Mouse (Mus musculus) forebrain, postnatal 0 days (tissue): ENCODE results near the gene Zfand2a. TPM values are rescaled to one million over a fixed set of nuclear protein-coding genes. Genes with fewer than 3 reads are reported as not detected.
A peak's percentile ranks its signal among the peaks of the same experiment; 100 is the strongest.

ENCODE experiments used
- ATAC-seq: fragments of 200-750 bp; cut with Nextera tagmentation; 2 replicates; pipeline ENCODE4 v1.8.0; 2017; ENCODE audit warnings: mild to moderate bottlenecking, moderate library complexity
- DNase-seq: peaks from one replicate; pipeline ENCODE4 v3.0.0-alpha.2; 2015
- H3K27ac ChIP-seq: fragments of 300-500 bp; sonication (generic); 2 replicates; pipeline ENCODE4 v1.5.1; 2014; ENCODE audit warnings: low read depth, mild to moderate bottlenecking, antibody characterized with exemption, low read length, moderate library complexity, mixed read lengths
- H3K27me3 ChIP-seq: fragments of 300-500 bp; sonication (generic); 2 replicates; pipeline ENCODE4 v1.6.1; 2014; ENCODE audit warnings: mild to moderate bottlenecking, low read length, mixed read lengths; ENCODE audit not compliant: insufficient read depth
- H3K36me3 ChIP-seq: fragments of 300-500 bp; sonication (generic); 2 replicates; pipeline ENCODE4 v1.6.1; 2014; ENCODE audit warnings: mild to moderate bottlenecking, moderate library complexity; ENCODE audit not compliant: insufficient read depth
- H3K4me1 ChIP-seq: fragments of 300-500 bp; sonication (generic); 2 replicates; pipeline ENCODE4 v1.6.1; 2014; ENCODE audit warnings: antibody characterized with exemption; ENCODE audit not compliant: insufficient read depth
- H3K4me2 ChIP-seq: fragments of 300-500 bp; sonication (generic); 2 replicates; pipeline ENCODE4 v1.6.1; 2014; ENCODE audit warnings: low read depth, mild to moderate bottlenecking, moderate library complexity
- H3K4me3 ChIP-seq: fragments of 300-500 bp; sonication (generic); 2 replicates; pipeline ENCODE4 v1.5.1; 2014; ENCODE audit warnings: low read depth, low read length, mixed read lengths
- H3K9ac ChIP-seq: fragments of 300-500 bp; sonication (generic); 2 replicates; pipeline ENCODE4 v1.6.1; 2014; ENCODE audit warnings: mild to moderate bottlenecking
- H3K9me3 ChIP-seq: fragments of 300-500 bp; sonication (generic); 2 replicates; pipeline ENCODE4 v1.6.1; 2016; ENCODE audit warnings: low read length
- CTCF ChIP-seq: sonication (generic); IDR thresholded peaks from 2 replicates; pipeline ENCODE4 v1.5.1; 2016; ENCODE audit warnings: antibody characterized with exemption, control low read depth, low read depth
- WGBS: fragments of 180-500 bp; shearing (Covaris S2); extraction: QIAGEN DNeasy Blood & Tissue Kit; methylation state at CpG from one replicate; pipeline ENCODE4 v1.1.7; 2014; 5-methylcytosine and 5-hydroxymethylcytosine counted together
- polyA plus RNA-seq: library from polyadenylated mRNA; unstranded; fragments of >200 nt; fragmentation: Nextera tagmentation; extraction: Ambion mirVana; gene quantifications from 2 replicates; pipeline ENCODE4 v1.2.1, GENCODE M21; 2015
- total RNA-seq: library from RNA; depleted of rRNA; stranded (reverse); fragments of >200 nt; gene quantifications from 2 replicates; pipeline ENCODE4 v1.2.3, GENCODE M21; 2014

The Zfand2a gene
- total and polyA plus RNA-seq, 2 experiments from 2014 or later: 29.8 to 50.4 TPM

GRCm38 (mm10) chr5:139433842-139434568, 50.3 kb downstream of the Zfand2a start:
- DNase-seq (no peak), ATAC-seq (no peak)
- no peak overlapping the region for H3K9ac ChIP-seq
- H3K36me3 ChIP-seq: no peaks in the 10 kb centered on the region
- H3K27ac ChIP-seq: peak overlapping the region; percentile 73
- H3K4me3 ChIP-seq: no peak overlapping the region
- no peaks in the 10 kb centered on the region for H3K27me3 ChIP-seq
- TF ChIP-seq CTCF: no peak
- no peaks in the 10 kb centered on the region for H3K9me3 ChIP-seq
- H3K4me2 ChIP-seq: no peak overlapping the region
- peaks cover 32% of the 10 kb centered on the region for H3K4me1 ChIP-seq
- WGBS: 81% methylated on average over 9 of the region's 9 CpGs

GRCm38 (mm10) chr5:139432747-139433508, 51.4 kb downstream of the Zfand2a start:
- Histone ChIP-seq H3K4me1 (peaks cover 34% of the 10 kb centered on the region), H3K9me3 (no peaks in the 10 kb centered on the region), H3K9ac (no peak overlapping the region), H3K27ac (no peak overlapping the region), H3K4me2 (no peak overlapping the region), H3K4me3 (no peak overlapping the region), H3K36me3 (no peaks in the 10 kb centered on the region), H3K27me3 (no peaks in the 10 kb centered on the region)
- ATAC-seq (no peak), DNase-seq (no peak)
- 43% methylated on average over 7 of the region's 7 CpGs for WGBS
- TF ChIP-seq CTCF: no peak

- H3K27ac ChIP-seq: peak overlapping the region; percentile 21; the same call in 1 of the 2 replicates
- H3K9ac ChIP-seq: no peak overlapping the region
- H3K27me3 ChIP-seq: no peaks in the 10 kb centered on the region
- TF ChIP-seq CTCF: no peak
- ATAC-seq (no peak), DNase-seq (no peak)
- H3K4me2 ChIP-seq: no peak overlapping the region
- no peak overlapping the region for H3K4me3 ChIP-seq
- 20% methylated on average over 6 of the region's 6 CpGs for WGBS
- no peaks in the 10 kb centered on the region for H3K9me3 ChIP-seq
- H3K36me3 ChIP-seq: no peaks in the 10 kb centered on the region
- H3K4me1 ChIP-seq: peaks cover 36% of the 10 kb centered on the region
These were observed 52.0 kb downstream of the Zfand2a start for GRCm38 (mm10) chr5:139432333-139432732.

DNA sequence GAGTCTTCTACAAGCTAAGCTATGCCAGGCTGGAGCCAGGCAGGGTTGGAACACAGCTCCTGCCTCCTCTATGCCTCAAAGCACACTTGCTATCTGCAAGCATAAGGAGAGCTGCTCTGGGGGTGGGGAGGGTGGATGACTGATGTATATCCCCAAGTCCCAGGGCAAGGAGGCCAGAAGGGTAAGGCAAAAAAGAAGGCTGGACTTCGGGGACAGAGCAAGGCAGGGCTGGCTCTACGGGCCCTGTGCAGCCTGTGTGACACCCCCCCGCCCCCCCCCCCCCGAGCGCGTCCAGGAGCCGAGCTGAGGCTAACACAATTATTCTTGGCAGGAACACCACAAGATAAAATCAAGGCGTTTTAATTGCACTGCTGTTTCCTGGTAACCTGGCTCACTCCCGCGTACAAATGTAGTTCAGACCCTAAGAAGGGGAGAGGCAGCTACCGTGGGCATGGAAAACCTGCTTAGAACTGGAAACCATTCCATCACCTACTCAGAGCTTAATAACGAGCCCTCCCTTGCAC, 54.5 kb downstream of the Zfand2a start:
- ATAC-seq: no peak; the same call in 1 of the 2 replicates
- Histone ChIP-seq H3K4me2 (no peak overlapping the region), H3K9me3 (no peaks in the 10 kb centered on the region), H3K27ac (no peak overlapping the region), H3K4me3 (no peak overlapping the region), H3K9ac (0 out of 2 replicates have a peak overlapping the region, but pooled peaks have one; percentile 10), H3K36me3 (no peaks in the 10 kb centered on the region), H3K27me3 (no peaks in the 10 kb centered on the region), H3K4me1 (peaks cover 23% of the 10 kb centered on the region)
- DNase-seq: no peak
- 12% methylated on average over 12 of the region's 12 CpGs for WGBS
- no peak for TF ChIP-seq CTCF

DNA sequence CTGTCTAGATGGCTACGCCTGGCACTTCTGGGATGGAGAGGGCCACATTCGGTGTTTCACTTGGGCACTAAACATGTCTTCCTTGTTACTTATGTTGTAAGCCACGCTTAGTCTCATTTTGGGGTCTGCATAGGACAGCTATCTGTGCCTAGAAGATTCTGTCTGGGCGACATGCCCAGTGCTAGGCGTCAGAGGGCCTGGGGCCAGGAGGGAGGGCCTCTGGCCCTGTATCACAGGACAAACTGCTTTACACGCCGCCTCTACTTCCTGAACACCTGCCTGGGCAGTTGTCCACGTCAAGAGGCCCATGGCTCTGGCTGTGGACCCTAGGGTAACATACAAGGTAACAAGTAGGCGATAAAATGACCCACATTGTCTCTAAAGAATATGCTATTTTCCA, 56.4 kb downstream of the Zfand2a start:
- no peaks in the 10 kb centered on the region for H3K9me3 ChIP-seq
- no peak overlapping the region for H3K27ac ChIP-seq
- no peak for TF ChIP-seq CTCF
- no peak for DNase-seq
- H3K4me3 ChIP-seq: no peak overlapping the region
- H3K4me2 ChIP-seq: no peak overlapping the region
- no peak overlapping the region for H3K9ac ChIP-seq
- peaks cover 13% of the 10 kb centered on the region for H3K4me1 ChIP-seq
- WGBS: 47% methylated on average over 9 of the region's 9 CpGs
- no peak for ATAC-seq
- H3K27me3 ChIP-seq: no peaks in the 10 kb centered on the region
- H3K36me3 ChIP-seq: no peaks in the 10 kb centered on the region

- DNase-seq (no peak), ATAC-seq (no peak)
- Histone ChIP-seq H3K4me1 (peaks cover 13% of the 10 kb centered on the region), H3K9me3 (no peaks in the 10 kb centered on the region), H3K4me3 (no peak overlapping the region), H3K4me2 (no peak overlapping the region), H3K36me3 (no peaks in the 10 kb centered on the region), H3K27me3 (no peaks in the 10 kb centered on the region), H3K9ac (no peak overlapping the region), H3K27ac (no peak overlapping the region)
- WGBS: 92% methylated on average over 9 of the region's 9 CpGs
- no peak for TF ChIP-seq CTCF
These were observed 57.3 kb downstream of the Zfand2a start for GRCm38 (mm10) chr5:139427001-139427400.

GRCm38 (mm10) chr5:139425198-139425597, 59.2 kb downstream of the Zfand2a start:
- Histone ChIP-seq H3K9me3 (no peaks in the 10 kb centered on the region), H3K27me3 (no peaks in the 10 kb centered on the region), H3K4me2 (no peak overlapping the region), H3K9ac (no peak overlapping the region), H3K36me3 (no peaks in the 10 kb centered on the region), H3K4me1 (peaks cover 16% of the 10 kb centered on the region), H3K4me3 (no peak overlapping the region), H3K27ac (no peak overlapping the region)
- DNase-seq: no peak
- no peak for ATAC-seq
- WGBS: 74% methylated on average over 9 of the region's 9 CpGs
- TF ChIP-seq CTCF: no peak
